Mouse (Mus musculus): Measurements from ENCODE around the gene Spop. TPM values are rescaled to one million over a fixed set of nuclear protein-coding genes. Genes with fewer than 3 reads are reported as not detected.

Gene Spop
- polyA plus RNA-seq, 1 experiment from 2014 or later: 54.1 TPM

DNA sequence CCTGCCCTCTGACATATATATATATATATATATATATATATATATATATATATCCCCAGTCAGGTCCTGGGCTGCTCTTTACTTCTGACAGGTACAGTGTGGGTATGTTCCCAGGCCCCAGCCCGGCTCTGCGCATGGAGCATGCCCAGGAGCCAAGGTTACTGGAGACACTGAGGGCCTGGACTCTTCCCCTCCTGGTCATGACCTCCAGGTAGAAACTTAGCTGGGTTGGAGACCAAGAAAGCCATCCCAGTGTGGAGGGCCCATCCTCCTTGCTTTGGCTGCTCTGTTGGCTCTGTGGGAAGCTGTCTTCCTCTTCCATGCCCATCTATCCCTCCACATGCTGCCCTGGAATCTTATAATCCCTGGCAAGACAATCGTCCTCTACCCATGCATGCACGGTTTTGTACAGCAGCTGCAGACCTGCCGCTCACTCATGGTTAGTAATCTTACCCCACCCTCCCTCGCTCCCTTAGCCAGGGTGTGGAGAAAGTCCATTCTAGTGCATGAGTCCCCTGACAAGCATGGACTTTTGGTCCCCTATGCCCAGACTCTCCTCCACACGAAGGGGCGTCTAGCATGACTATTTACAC, 45.6 kb upstream of the Spop start:
- Histone ChIP-seq H3K27ac (ENCODE audit: low read depth, low read length) (no peak overlapping the region), H3K36me3 (ENCODE audit: control insufficient read depth, insufficient read depth) (peaks cover 12% of the 10 kb centered on the region), H3K9me3 (ENCODE audit: control insufficient read depth) (no peaks in the 10 kb centered on the region), H3K27me3 (replicated peaks; ENCODE audit: control insufficient read depth, insufficient read depth, low read length) (no peaks in the 10 kb centered on the region), H3K4me3 (ENCODE audit: low read depth, low read length) (no peak overlapping the region), H3K9ac (ENCODE audit: low read depth, low read length) (no peak overlapping the region), H3K4me1 (replicated peaks; ENCODE audit: control insufficient read depth, insufficient read depth, low read length) (no peaks in the 10 kb centered on the region), H3K4me2 (replicated peaks; ENCODE audit: low read depth) (no peak overlapping the region)
- no peak for TF ChIP-seq CTCF (IDR thresholded peaks at IDR 0.05; ENCODE audit: low read depth)
- ATAC-seq: no peak
- WGBS: 75% methylated on average over 8 of the region's 8 CpGs

GRCm38 (mm10) chr11:95368871-95369270, 45.0 kb upstream of the Spop start:
- H3K27ac ChIP-seq (ENCODE audit: low read depth, low read length): no peak overlapping the region
- TF ChIP-seq CTCF (IDR thresholded peaks at IDR 0.05; ENCODE audit: low read depth): no peak
- 0 out of 2 replicates have a peak, but pooled peaks have one; percentile 28 for ATAC-seq
- no peaks in the 10 kb centered on the region for H3K9me3 ChIP-seq (ENCODE audit: control insufficient read depth)
- no peak overlapping the region for H3K4me2 ChIP-seq (replicated peaks; ENCODE audit: low read depth)
- no peaks in the 10 kb centered on the region for H3K4me1 ChIP-seq (replicated peaks; ENCODE audit: control insufficient read depth, insufficient read depth, low read length)
- 83% methylated on average over 4 of the region's 4 CpGs for WGBS
- no peak overlapping the region for H3K4me3 ChIP-seq (ENCODE audit: low read depth, low read length)
- no peak overlapping the region for H3K9ac ChIP-seq (ENCODE audit: low read depth, low read length)
- no peaks in the 10 kb centered on the region for H3K27me3 ChIP-seq (replicated peaks; ENCODE audit: control insufficient read depth, insufficient read depth, low read length)
- H3K36me3 ChIP-seq (ENCODE audit: control insufficient read depth, insufficient read depth): peaks cover 16% of the 10 kb centered on the region

- no peaks in the 10 kb centered on the region for H3K4me1 ChIP-seq (replicated peaks; ENCODE audit: control insufficient read depth, insufficient read depth, low read length)
- no peaks in the 10 kb centered on the region for H3K9me3 ChIP-seq (ENCODE audit: control insufficient read depth)
- WGBS: 58% methylated on average over 15 of the region's 15 CpGs
- TF ChIP-seq CTCF (IDR thresholded peaks at IDR 0.05; ENCODE audit: low read depth): no peak
- H3K9ac ChIP-seq (ENCODE audit: low read depth, low read length): no peak overlapping the region
- H3K27ac ChIP-seq (ENCODE audit: low read depth, low read length): peak overlapping the region; percentile 57; the same call in 1 of the 2 replicates
- no peak overlapping the region for H3K4me3 ChIP-seq (ENCODE audit: low read depth, low read length)
- peaks cover 20% of the 10 kb centered on the region for H3K36me3 ChIP-seq (ENCODE audit: control insufficient read depth, insufficient read depth)
- ATAC-seq: 0 out of 2 replicates have a peak, but pooled peaks have one; percentile 22
- no peaks in the 10 kb centered on the region for H3K27me3 ChIP-seq (replicated peaks; ENCODE audit: control insufficient read depth, insufficient read depth, low read length)
- no peak overlapping the region for H3K4me2 ChIP-seq (replicated peaks; ENCODE audit: low read depth)
Observed at GRCm38 (mm10) chr11:95369964-95370890, 43.7 kb upstream of the Spop start.

GRCm38 (mm10) chr11:95371182-95371581, 42.7 kb upstream of the Spop start:
- TF ChIP-seq CTCF (IDR thresholded peaks at IDR 0.05; ENCODE audit: low read depth): no peak
- H3K27me3 ChIP-seq (replicated peaks; ENCODE audit: control insufficient read depth, insufficient read depth, low read length): no peaks in the 10 kb centered on the region
- H3K27ac ChIP-seq (ENCODE audit: low read depth, low read length): no peak overlapping the region
- 88% methylated on average over 7 of the region's 7 CpGs for WGBS
- peaks cover 30% of the 10 kb centered on the region for H3K36me3 ChIP-seq (ENCODE audit: control insufficient read depth, insufficient read depth)
- H3K4me3 ChIP-seq (ENCODE audit: low read depth, low read length): no peak overlapping the region
- no peak overlapping the region for H3K4me2 ChIP-seq (replicated peaks; ENCODE audit: low read depth)
- no peak for ATAC-seq
- no peak overlapping the region for H3K9ac ChIP-seq (ENCODE audit: low read depth, low read length)
- H3K4me1 ChIP-seq (replicated peaks; ENCODE audit: control insufficient read depth, insufficient read depth, low read length): no peaks in the 10 kb centered on the region
- no peaks in the 10 kb centered on the region for H3K9me3 ChIP-seq (ENCODE audit: control insufficient read depth)

GRCm38 (mm10) chr11:95378926-95379325, 35.0 kb upstream of the Spop start:
- H3K4me3 ChIP-seq (ENCODE audit: low read depth, low read length): no peak overlapping the region

DNA sequence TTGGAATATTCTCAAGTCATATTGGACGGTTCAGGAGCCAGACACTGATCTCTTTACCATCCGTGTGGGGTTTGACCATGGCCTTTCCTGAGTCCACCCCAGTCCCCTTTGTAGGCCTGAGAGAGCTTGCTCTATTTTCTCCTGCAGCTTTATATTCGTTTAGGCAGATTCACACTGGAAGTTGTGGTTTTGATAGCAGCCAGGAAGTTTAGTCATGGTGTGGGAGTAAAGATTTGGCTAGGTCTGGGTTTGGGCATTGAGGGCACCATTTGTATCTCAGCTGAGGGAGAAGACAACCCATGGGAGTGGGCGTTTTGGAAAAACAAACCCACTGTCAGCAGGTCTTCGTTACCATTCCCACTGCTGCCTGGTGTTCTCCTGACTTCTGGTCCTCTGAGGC, 34.3 kb upstream of the Spop start:
- WGBS: 83% methylated on average over 5 of the region's 5 CpGs
- no peaks in the 10 kb centered on the region for H3K4me1 ChIP-seq (replicated peaks; ENCODE audit: control insufficient read depth, insufficient read depth, low read length)
- no peak overlapping the region for H3K4me3 ChIP-seq (ENCODE audit: low read depth, low read length)
- H3K9ac ChIP-seq (ENCODE audit: low read depth, low read length): no peak overlapping the region
- H3K36me3 ChIP-seq (ENCODE audit: control insufficient read depth, insufficient read depth): peaks cover 56% of the 10 kb centered on the region
- ATAC-seq: no peak
- H3K9me3 ChIP-seq (ENCODE audit: control insufficient read depth): no peaks in the 10 kb centered on the region
- TF ChIP-seq CTCF (IDR thresholded peaks at IDR 0.05; ENCODE audit: low read depth): no peak
- no peaks in the 10 kb centered on the region for H3K27me3 ChIP-seq (replicated peaks; ENCODE audit: control insufficient read depth, insufficient read depth, low read length)
- no peak overlapping the region for H3K27ac ChIP-seq (ENCODE audit: low read depth, low read length)
- H3K4me2 ChIP-seq (replicated peaks; ENCODE audit: low read depth): no peak overlapping the region

More at GRCm38 (mm10) chr11:95378926-95379325, 35.0 kb upstream of the Spop start:
- no peak for ATAC-seq
- TF ChIP-seq CTCF (IDR thresholded peaks at IDR 0.05; ENCODE audit: low read depth): no peak
- H3K36me3 ChIP-seq (ENCODE audit: control insufficient read depth, insufficient read depth): peaks cover 56% of the 10 kb centered on the region
- no peaks in the 10 kb centered on the region for H3K9me3 ChIP-seq (ENCODE audit: control insufficient read depth)
- WGBS: 65% methylated on average over 9 of the region's 9 CpGs
- H3K27me3 ChIP-seq (replicated peaks; ENCODE audit: control insufficient read depth, insufficient read depth, low read length): no peaks in the 10 kb centered on the region
- no peak overlapping the region for H3K27ac ChIP-seq (ENCODE audit: low read depth, low read length)
- H3K9ac ChIP-seq (ENCODE audit: low read depth, low read length): no peak overlapping the region
- no peak overlapping the region for H3K4me2 ChIP-seq (replicated peaks; ENCODE audit: low read depth)
- no peaks in the 10 kb centered on the region for H3K4me1 ChIP-seq (replicated peaks; ENCODE audit: control insufficient read depth, insufficient read depth, low read length)
